Mouse (Mus musculus) midbrain, embryonic 12.5 days (tissue): ENCODE measurements around the gene Iffo1. TPM values are rescaled to one million over a fixed set of nuclear protein-coding genes. Genes with fewer than 3 reads are reported as not detected.

Experiments
- ATAC-seq: fragments of 200-750 bp; cut with Nextera tagmentation; 2 replicates; pipeline ENCODE4 v1.8.0; 2017; ENCODE audit warnings: low read depth, moderate TSS enrichment, moderate library complexity; ENCODE audit not compliant: low FRiP score
- H3K27ac ChIP-seq: fragments of 300-500 bp; sonication (generic); replicated peaks from 2 replicates; pipeline ENCODE4 v1.5.1; 2016; ENCODE audit warnings: mild to moderate bottlenecking
- H3K27me3 ChIP-seq: fragments of 300-500 bp; sonication (generic); 2 replicates; pipeline ENCODE4 v1.6.1; 2016; ENCODE audit warnings: mild to moderate bottlenecking
- H3K36me3 ChIP-seq: fragments of 300-500 bp; sonication (generic); 2 replicates; pipeline ENCODE4 v1.6.1; 2016
- H3K4me1 ChIP-seq: fragments of 300-500 bp; sonication (generic); 2 replicates; pipeline ENCODE4 v1.6.1; 2016
- H3K4me2 ChIP-seq: fragments of 300-500 bp; sonication (generic); replicated peaks from 2 replicates; pipeline ENCODE4 v1.6.1; 2016; ENCODE audit warnings: mild to moderate bottlenecking, moderate library complexity
- H3K4me3 ChIP-seq: fragments of 300-500 bp; sonication (generic); 2 replicates; pipeline ENCODE4 v1.5.1; 2016; ENCODE audit warnings: mild to moderate bottlenecking
- H3K9ac ChIP-seq: fragments of 300-500 bp; sonication (generic); replicated peaks from 2 replicates; pipeline ENCODE4 v1.6.1; 2016; ENCODE audit warnings: mild to moderate bottlenecking, moderate library complexity
- H3K9me3 ChIP-seq: fragments of 300-500 bp; sonication (generic); 2 replicates; pipeline ENCODE4 v1.6.1; 2016; ENCODE audit warnings: mild to moderate bottlenecking
- WGBS: fragments of 180-500 bp; shearing (Covaris S2); methylation state at CpG from one replicate; pipeline ENCODE4 v1.1.7; 2016; 5-methylcytosine and 5-hydroxymethylcytosine counted together
- polyA plus RNA-seq: library from polyadenylated mRNA; unstranded; fragments of >200 nt; fragmentation: Nextera tagmentation; extraction: Ambion mirVana; gene quantifications from 2 replicates; pipeline ENCODE4 v1.2.1, GENCODE M21; 2016

The Iffo1 gene
- polyA plus RNA-seq: 18.7 and 18.8 TPM in 2 replicates

DNA sequence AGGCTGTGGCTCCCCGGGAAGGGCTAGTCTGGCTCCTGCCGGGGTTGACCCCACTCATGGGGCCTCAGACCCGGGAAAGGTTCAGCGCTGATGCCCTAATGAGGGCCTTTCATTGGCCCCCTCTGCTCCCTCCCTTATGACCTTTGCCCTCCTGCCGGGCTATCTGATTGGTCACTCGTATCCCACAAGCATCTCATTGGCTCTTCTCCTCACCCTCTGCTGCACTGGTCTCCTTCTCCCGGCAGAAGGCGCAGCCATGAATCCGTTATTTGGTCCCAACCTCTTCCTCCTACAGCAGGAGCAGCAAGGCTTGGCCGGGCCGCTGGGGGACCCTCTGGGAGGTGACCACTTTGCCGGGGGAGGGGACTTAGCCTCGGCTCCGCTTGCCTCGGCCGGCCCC, at the start of gene Iffo1:
TSS of gene Iffo1 (plus strand) at position 241 of the 400 bp plus-strand sequence.
- H3K36me3 ChIP-seq: peaks cover 40% of the 10 kb centered on the region

GRCm38 (mm10) chr6:125095391-125096278, 49.4 kb upstream of the Iffo1 start, which contains the start of gene Chd4:
Gene Chd4, plus strand, starts transcription at chr6:125095981.
- ATAC-seq: peak; percentile 75
- Histone ChIP-seq H3K4me2 (peak within 1 kb of the TSS; percentile 86), H3K36me3 (peaks cover 27% of the 10 kb centered on the region), H3K27me3 (no peaks in the 10 kb centered on the region), H3K9me3 (no peaks in the 10 kb centered on the region), H3K9ac (peak within 1 kb of the TSS; percentile 98), H3K4me3 (peak within 1 kb of the TSS; percentile 89), H3K27ac (peak within 1 kb of the TSS; percentile 97), H3K4me1 (peaks cover 36% of the 10 kb centered on the region)
- 3% methylated on average over 30 of the region's 45 CpGs for WGBS

More for the DNA sequence above, at the start of gene Iffo1:
- Histone ChIP-seq H3K27me3 (no peaks in the 10 kb centered on the region), H3K4me1 (peaks cover 40% of the 10 kb centered on the region), H3K27ac (peak within 1 kb of the TSS; percentile 95), H3K4me2 (peak within 1 kb of the TSS; percentile 89), H3K9ac (peak within 1 kb of the TSS; percentile 91), H3K4me3 (peak within 1 kb of the TSS; percentile 82), H3K9me3 (no peaks in the 10 kb centered on the region)
- ATAC-seq: peak; percentile 95
- under 1% methylated on average over 16 of the region's 16 CpGs for WGBS

DNA sequence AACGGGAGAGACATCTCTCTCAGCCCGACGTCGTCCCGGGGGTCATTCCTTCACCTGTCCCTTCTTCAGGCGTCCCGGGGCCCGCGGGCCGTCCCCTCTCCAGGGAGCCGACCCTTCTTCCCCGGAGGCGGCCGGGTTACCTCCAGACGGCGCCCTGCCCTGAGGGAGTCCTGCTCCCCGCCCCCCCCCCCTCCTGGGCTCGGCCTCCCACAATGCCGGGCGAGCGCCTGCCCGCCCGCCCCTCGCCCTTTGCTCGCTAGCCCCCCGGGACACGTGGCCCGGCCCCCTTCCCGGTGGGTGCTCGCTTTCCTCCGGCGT, 48.8 kb upstream of the Iffo1 start:
- Histone ChIP-seq H3K9ac (peak overlapping the region; percentile 98), H3K36me3 (peaks cover 33% of the 10 kb centered on the region), H3K4me3 (peak overlapping the region; percentile 89), H3K27me3 (no peaks in the 10 kb centered on the region), H3K4me2 (peak overlapping the region; percentile 86), H3K4me1 (peaks cover 34% of the 10 kb centered on the region), H3K27ac (peak overlapping the region; percentile 97), H3K9me3 (no peaks in the 10 kb centered on the region)
- ATAC-seq: no peak; the same call in 1 of the 2 replicates
- 2% methylated on average over 9 of the region's 32 CpGs for WGBS

- no peaks in the 10 kb centered on the region for H3K27me3 ChIP-seq
- peak overlapping the region; percentile 89 for H3K4me3 ChIP-seq
- peaks cover 39% of the 10 kb centered on the region for H3K36me3 ChIP-seq
- peak; percentile 48 for ATAC-seq
- peak overlapping the region; percentile 97 for H3K27ac ChIP-seq
- H3K4me1 ChIP-seq: peaks cover 34% of the 10 kb centered on the region
- H3K9me3 ChIP-seq: no peaks in the 10 kb centered on the region
- WGBS: under 1% methylated on average over 40 of the region's 44 CpGs
- peak overlapping the region; percentile 98 for H3K9ac ChIP-seq
- peak overlapping the region; percentile 86 for H3K4me2 ChIP-seq
Measured at GRCm38 (mm10) chr6:125096597-125097345, 48.3 kb upstream of the Iffo1 start.

GRCm38 (mm10) chr6:125097346-125097689, 47.7 kb upstream of the Iffo1 start:
- WGBS: under 1% methylated on average over 12 of the region's 12 CpGs
- H3K27ac ChIP-seq: peak overlapping the region; percentile 97
- peak; percentile 2; the same call in 1 of the 2 replicates for ATAC-seq
- H3K9ac ChIP-seq: peak overlapping the region; percentile 98
- no peaks in the 10 kb centered on the region for H3K27me3 ChIP-seq
- H3K4me3 ChIP-seq: peak overlapping the region; percentile 89
- peaks cover 44% of the 10 kb centered on the region for H3K36me3 ChIP-seq
- H3K4me1 ChIP-seq: peaks cover 34% of the 10 kb centered on the region
- H3K9me3 ChIP-seq: no peaks in the 10 kb centered on the region
- peak overlapping the region; percentile 86 for H3K4me2 ChIP-seq

- H3K9me3 ChIP-seq: no peaks in the 10 kb centered on the region
- no peak overlapping the region for H3K27ac ChIP-seq
- peaks cover 34% of the 10 kb centered on the region for H3K4me1 ChIP-seq
- peaks cover 51% of the 10 kb centered on the region for H3K36me3 ChIP-seq
- H3K4me3 ChIP-seq: peak overlapping the region; percentile 89
- peak overlapping the region; percentile 98 for H3K9ac ChIP-seq
- no peak for ATAC-seq
- peak overlapping the region; percentile 86 for H3K4me2 ChIP-seq
- WGBS: 59% methylated on average over 8 of the region's 8 CpGs
- no peaks in the 10 kb centered on the region for H3K27me3 ChIP-seq
Measured at GRCm38 (mm10) chr6:125097951-125098350, 47.1 kb upstream of the Iffo1 start.

DNA sequence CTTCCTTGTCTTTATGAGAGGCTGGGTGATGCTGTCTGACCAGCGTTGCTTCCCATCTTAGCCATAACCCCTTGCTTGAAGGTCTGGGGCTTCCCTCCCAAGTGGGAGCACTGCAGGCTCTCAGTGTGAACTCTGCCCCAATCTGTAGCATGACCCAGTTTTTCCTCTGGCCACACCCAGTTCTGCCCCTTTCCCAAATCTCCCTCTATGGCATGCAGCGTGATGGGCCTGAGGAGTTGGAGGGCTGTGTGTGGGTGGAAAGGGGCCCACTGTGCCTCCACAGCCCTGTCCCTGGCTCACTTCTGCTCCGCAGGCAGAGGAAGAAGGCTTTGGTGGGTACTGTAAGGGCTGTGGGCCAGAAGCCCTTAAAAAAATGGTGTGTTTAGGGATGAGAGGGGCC, 46.5 kb upstream of the Iffo1 start:
- Histone ChIP-seq H3K27ac (peak overlapping the region; percentile 80), H3K27me3 (no peaks in the 10 kb centered on the region), H3K9ac (peak overlapping the region; percentile 98), H3K4me2 (peak overlapping the region; percentile 86), H3K4me1 (peaks cover 34% of the 10 kb centered on the region), H3K36me3 (peaks cover 54% of the 10 kb centered on the region), H3K9me3 (no peaks in the 10 kb centered on the region), H3K4me3 (peak overlapping the region; percentile 89)
- 60% methylated on average over 3 of the region's 3 CpGs for WGBS
- no peak for ATAC-seq

DNA sequence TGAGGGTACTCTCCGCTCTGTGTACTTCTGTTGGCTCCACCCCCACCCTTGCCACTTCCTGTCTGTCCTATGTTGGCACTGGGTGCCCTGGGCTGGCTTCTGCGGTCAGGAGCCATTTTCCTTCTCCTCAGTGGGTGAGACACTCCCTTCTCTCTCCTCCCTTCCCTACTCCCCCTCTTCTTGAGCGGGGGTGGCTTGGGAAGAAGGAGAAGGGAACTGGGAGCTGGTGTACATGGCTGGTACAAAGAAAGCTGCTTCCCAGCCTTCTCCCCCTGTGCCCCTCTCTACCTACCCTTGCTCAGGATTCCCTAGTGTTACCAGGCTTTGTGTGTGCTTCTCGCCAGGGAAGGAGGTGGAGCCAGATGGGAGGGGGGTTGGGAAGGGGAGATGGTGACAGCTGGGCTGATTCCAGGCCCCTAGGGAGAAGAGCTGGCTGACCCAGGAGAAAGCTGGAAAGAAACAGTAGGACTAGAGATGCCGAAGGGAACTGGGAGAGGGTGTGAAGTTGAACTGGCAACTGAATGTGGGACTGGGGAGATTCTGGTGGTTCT, 45.5 kb upstream of the Iffo1 start:
- Histone ChIP-seq H3K4me3 (peak overlapping the region; percentile 89), H3K9ac (peak overlapping the region; percentile 98), H3K9me3 (no peaks in the 10 kb centered on the region), H3K27ac (peak overlapping the region; percentile 80), H3K4me2 (peak overlapping the region; percentile 86), H3K4me1 (peaks cover 34% of the 10 kb centered on the region), H3K36me3 (peaks cover 62% of the 10 kb centered on the region), H3K27me3 (no peaks in the 10 kb centered on the region)
- ATAC-seq: no peak
- WGBS: 44% methylated on average over 5 of the region's 5 CpGs

GRCm38 (mm10) chr6:125101444-125101843, 43.6 kb upstream of the Iffo1 start:
- Histone ChIP-seq H3K36me3 (peaks cover 81% of the 10 kb centered on the region), H3K27me3 (no peaks in the 10 kb centered on the region), H3K4me2 (no peak overlapping the region), H3K27ac (no peak overlapping the region), H3K9me3 (no peaks in the 10 kb centered on the region), H3K4me3 (no peak overlapping the region), H3K9ac (no peak overlapping the region), H3K4me1 (peaks cover 30% of the 10 kb centered on the region)
- no peak for ATAC-seq
- 78% methylated on average over 9 of the region's 9 CpGs for WGBS

DNA sequence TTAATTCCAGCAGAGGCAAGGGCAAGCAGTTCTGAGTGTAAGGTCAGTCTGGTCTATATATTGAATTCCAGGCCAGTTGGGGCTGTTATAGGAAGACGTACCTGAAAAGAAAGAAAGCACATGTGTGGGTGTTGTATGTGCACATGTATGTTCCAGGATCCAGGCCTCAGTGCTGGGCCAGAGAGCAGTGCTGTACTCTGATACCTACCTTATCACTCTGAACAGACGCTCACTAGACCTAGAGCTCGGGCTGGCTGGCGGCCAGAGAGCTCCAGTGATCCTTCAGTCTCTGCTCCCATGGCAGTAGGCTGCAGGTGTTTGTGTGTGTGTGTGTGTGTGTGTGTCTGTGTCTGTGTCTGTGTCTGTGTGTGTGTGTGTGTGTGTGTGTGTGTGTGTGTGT, 40.8 kb upstream of the Iffo1 start:
- 99% methylated on average over 4 of the region's 4 CpGs for WGBS
- Histone ChIP-seq H3K4me3 (no peak overlapping the region), H3K36me3 (peaks cover 96% of the 10 kb centered on the region), H3K27ac (no peak overlapping the region), H3K27me3 (no peaks in the 10 kb centered on the region), H3K9me3 (no peaks in the 10 kb centered on the region), H3K4me1 (peaks cover 11% of the 10 kb centered on the region), H3K9ac (no peak overlapping the region), H3K4me2 (no peak overlapping the region)
- ATAC-seq: no peak

- whole genome bisulfite sequencing: 94% methylated on average over 2 of the region's 2 CpGs
- Histone ChIP-seq H3K36me3 (peaks cover 96% of the 10 kb centered on the region), H3K27me3 (no peaks in the 10 kb centered on the region), H3K9me3 (no peaks in the 10 kb centered on the region), H3K9ac (no peak overlapping the region), H3K4me1 (no peaks in the 10 kb centered on the region), H3K4me2 (no peak overlapping the region), H3K27ac (no peak overlapping the region), H3K4me3 (no peak overlapping the region)
- no peak for ATAC-seq
Measured at GRCm38 (mm10) chr6:125107705-125108104, 37.3 kb upstream of the Iffo1 start.

- Histone ChIP-seq H3K36me3 (peaks cover 100% of the 10 kb centered on the region), H3K27me3 (no peaks in the 10 kb centered on the region), H3K4me3 (no peak overlapping the region), H3K4me2 (no peak overlapping the region), H3K9ac (no peak overlapping the region), H3K9me3 (no peaks in the 10 kb centered on the region), H3K4me1 (no peaks in the 10 kb centered on the region), H3K27ac (no peak overlapping the region)
- 92% methylated on average over 14 of the region's 14 CpGs for WGBS
- no peak for ATAC-seq
Measured at GRCm38 (mm10) chr6:125109371-125109770, 35.7 kb upstream of the Iffo1 start.
